ENCODE assay signal across 9 mouse cellular contexts in genomic region chrX:75155576-75156243, GRCm38 (mm10). TPM values are rescaled to one million over a fixed set of nuclear protein-coding genes. Genes with fewer than 3 reads are reported as not detected.
DNase-seq lines count a peak whose midpoint lies in the region; ATAC-seq and TF ChIP-seq lines count a peak whose summit lies in the region.
"Had no signal": no experiment of that assay in that cellular context is flagged by ENCODE, and none has a peak within 500 bp of the region (broad histone marks: within the 10 kb centered on the region; RNA-seq: fewer than 3 reads in every experiment).

No protein-coding gene starts in this region.

- no peaks in the 10 kb centered on the region for H3K27me3 ChIP-seq in forebrain, embryonic 12.5 days

- WGBS in forebrain, embryonic 12.5 days = 9% methylated on average over 18 of the region's 49 CpGs

- peak overlapping the region; percentile 55 for H3K9ac ChIP-seq in forebrain, embryonic 12.5 days

- no peaks in the 10 kb centered on the region for H3K9me3 ChIP-seq in forebrain, embryonic 12.5 days

- ATAC-seq in forebrain, embryonic 12.5 days (ENCODE audit: low FRiP score) = peak; percentile 81

- peak; percentile 48 to 59 for DNase-seq in adrenal gland, adult (ENCODE audit: inconsistent age in 2 of 2, low spot score in 1 of 2)
- DNase-seq in adrenal gland, adult 8-10 months = no peak
- DNase-seq in brain, embryonic 14.5 days (ENCODE audit: low read depth) = peak; percentile 44
- peak; percentile 21 to 39 for DNase-seq in heart, postnatal 10 days
- DNase-seq in kidney, postnatal 14 days = peak; percentile 62
- peak; percentile 24 to 64 for DNase-seq in lung, postnatal 4 days
- peak; percentile 21 to 66 for DNase-seq in spleen, postnatal 4 days (ENCODE audit: low spot score in 2 of 2)

- no peak for TF ChIP-seq POLR2A in brain, embryonic 14.5 days (IDR thresholded peaks at IDR 0.05; ENCODE audit: borderline replicate concordance, extremely low read depth, insufficient read depth, insufficient read length, poor library complexity, severe bottlenecking)

- peak overlapping the region; percentile 44 for H3K4me3 ChIP-seq in forebrain, embryonic 12.5 days (replicated peaks)

- intact Hi-C loops in heart, postnatal 10 days (cut with DNase I) = no loop called here

- peak overlapping the region; percentile 57 for H3K4me2 ChIP-seq in forebrain, embryonic 12.5 days

- no peaks in the 10 kb centered on the region for H3K36me3 ChIP-seq in forebrain, embryonic 12.5 days (replicated peaks)

- no peaks in the 10 kb centered on the region for H3K4me1 ChIP-seq in forebrain, embryonic 12.5 days

- TF ChIP-seq CTCF in brain, embryonic 14.5 days (IDR thresholded peaks at IDR 0.05; ENCODE audit: borderline replicate concordance, extremely low read depth, insufficient read depth, insufficient read length) = no peak

- H3K27ac ChIP-seq in forebrain, embryonic 12.5 days = no peak overlapping the region

RNA-seq across cellular contexts. Expression of gene Smim9, which starts 7.9 kb away (rescaled TPM):
- 1 to 10 TPM in 1 of 4 experiments, under 1 TPM in 1, not detected in 2; 0.51 to 1.0 TPM for total RNA-seq in adrenal gland, adult 8-10 months (2022)
- not detected in 2 replicates for polyA plus RNA-seq in brain, embryonic 14.5 days (2012; rRNA removed)
- not detected in 2 replicates for polyA plus RNA-seq in forebrain, embryonic 12.5 days (2016; fragmentation: Nextera tagmentation; extraction: Ambion mirVana)
- not detected for total RNA-seq in heart, postnatal 10 days (2021)
- total RNA-seq: layer of hippocampus, adult 18-20 months had no signal

RNA-seq across cellular contexts. Expression of gene Mpp1, which starts 24.9 kb away (rescaled TPM):
- 10 to 100 TPM; 42.2 to 74.2 (median 50.7) TPM for total RNA-seq in adrenal gland, adult 8-10 months (2022)
- polyA plus RNA-seq in brain, embryonic 14.5 days (2012; rRNA removed) = 14.0 and 15.3 TPM in 2 replicates
- polyA plus RNA-seq in forebrain, embryonic 12.5 days (2016; fragmentation: Nextera tagmentation; extraction: Ambion mirVana) = 19.3 and 20.7 TPM in 2 replicates
- total RNA-seq in heart, postnatal 10 days (2021) = 10 to 100 TPM; 20.0 to 22.2 TPM
